Mouse (Mus musculus): Measurements from ENCODE around the gene Il1f6.

GRCm38 (mm10) chr2:24275146-24275545 is 59.9 kb downstream of the Il1f6 start:
- no peak for TF ChIP-seq ZNF384 (IDR thresholded peaks at IDR 0.05; ENCODE audit: low read depth, low read length)
- TF ChIP-seq MAFK (IDR thresholded peaks at IDR 0.05; ENCODE audit: insufficient read depth, low read depth, low read length), result no peak
- no peak for TF ChIP-seq CHD2 (IDR thresholded peaks at IDR 0.05; ENCODE audit: low read depth, low read length)
